Comparison of ENCODE assay signal across 9 mouse cellular contexts in the genomic region with DNA sequence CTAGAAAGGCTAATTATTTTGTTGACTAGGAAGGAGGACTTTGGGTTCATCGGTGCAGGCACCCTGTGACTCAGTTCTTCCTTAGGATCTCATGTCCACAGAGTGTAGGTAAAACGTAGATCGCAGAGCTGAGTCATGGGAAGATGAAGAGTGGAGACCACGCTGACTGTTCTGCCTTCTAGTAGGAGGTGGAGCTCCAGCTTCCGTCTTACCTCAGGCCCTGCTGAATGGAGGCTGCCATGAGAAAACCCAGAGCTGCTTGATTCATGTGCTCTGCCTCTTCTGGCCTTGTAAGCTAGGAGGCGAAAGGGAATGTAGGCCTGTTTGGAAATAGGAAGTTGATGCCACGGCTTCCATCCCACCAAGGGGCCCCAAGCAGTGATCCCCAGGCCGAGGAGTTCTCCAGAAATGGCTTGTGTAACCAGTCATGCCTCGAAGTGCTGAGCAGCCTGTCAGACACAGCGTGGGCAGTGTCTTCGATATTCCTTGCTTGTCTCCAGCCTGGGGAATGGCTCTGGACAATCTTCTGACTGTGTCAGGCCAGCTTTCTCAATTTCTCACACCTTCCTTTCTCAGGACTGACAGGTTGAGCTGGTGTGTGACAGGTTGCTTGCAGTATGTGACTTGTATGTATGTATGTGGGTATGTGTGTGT. TPM values are rescaled to one million over a fixed set of nuclear protein-coding genes. Genes with fewer than 3 reads are reported as not detected.
DNase-seq lines count a peak whose midpoint lies in the region; ATAC-seq and TF ChIP-seq lines count a peak whose summit lies in the region.
"Had no signal": no experiment of that assay in that cellular context is flagged by ENCODE, and none has a peak within 500 bp of the region (broad histone marks: within the 10 kb centered on the region; RNA-seq: fewer than 3 reads in every experiment).

No protein-coding gene starts in this region.

- DNase-seq in kidney, postnatal 36 days: no peak
- DNase-seq in ES-E14 (ENCODE audit: low read depth, low spot score): no peak
- DNase-seq in limb, embryonic 10.5 days (ENCODE audit: low spot score): no peak
- DNase-seq in spleen, adult 18-20 months: no peak

- 0 out of 2 replicates have a peak overlapping the region, but pooled peaks have one; percentile 6 for H3K27ac ChIP-seq in kidney, embryonic 14.5 days (ENCODE audit: low read depth, low read length)
- H3K27ac ChIP-seq in ES-E14 (ENCODE audit: insufficient read depth, low read depth, low read length, poor library complexity, severe bottlenecking): peak overlapping the region; percentile 99; the same call in 1 of the 2 replicates
- H3K27ac ChIP-seq in embryonic fibroblast, embryonic 13.5 days (ENCODE audit: insufficient read depth, low read length): no peak overlapping the region
- H3K27ac ChIP-seq in limb, embryonic 10.5 days: 0 out of 2 replicates have a peak overlapping the region, but pooled peaks have one; percentile 30
- no peak overlapping the region for H3K27ac ChIP-seq in neural tube, embryonic 12.5 days

- ATAC-seq in kidney, embryonic 14.5 days (ENCODE audit: low FRiP score, low TSS enrichment): no peak
- ATAC-seq in neural tube, embryonic 12.5 days (ENCODE audit: low FRiP score, low read depth): no peak
- no peak for ATAC-seq in erythroid progenitor cell, adult 5-6 weeks (replicated peaks; ENCODE audit: low FRiP score, poor library complexity, severe bottlenecking)

- TF ChIP-seq POLR2A in embryonic fibroblast, embryonic 13.5 days (IDR thresholded peaks at IDR 0.05; ENCODE audit: low read depth, low read length): no peak

- in situ Hi-C loops in ES-E14 (cut with MboI; ENCODE audit: low sequenced_read_pairs in 2 of 2, unreplicated experiment in 2 of 2): loop anchor here in 1 of 2 experiments (5.0 kb wide), 1 partner anchor 40 kb away; a partner anchor contains a TSS

- peak overlapping the region; percentile 54 for H3K4me3 ChIP-seq in kidney, embryonic 14.5 days (ENCODE audit: low read length)
- H3K4me3 ChIP-seq in ES-E14 (ENCODE audit: insufficient read depth in 1 of 2, low read depth in 1 of 2, low read length in 2 of 2, poor library complexity in 1 of 2, severe bottlenecking in 1 of 2): peak overlapping the region; percentile 66 to 91
- peak overlapping the region; percentile 46 for H3K4me3 ChIP-seq in embryonic fibroblast, embryonic 13.5 days (ENCODE audit: insufficient read depth, low read length)
- H3K4me3 ChIP-seq in limb, embryonic 10.5 days: peak overlapping the region; percentile 79
- no peak overlapping the region for H3K4me3 ChIP-seq in neural tube, embryonic 12.5 days

- peak overlapping the region; percentile 4; the same call in 1 of the 2 replicates for H3K9ac ChIP-seq in kidney, embryonic 14.5 days (ENCODE audit: low read depth, low read length)
- peak overlapping the region; percentile 65 for H3K9ac ChIP-seq in ES-E14 (ENCODE audit: insufficient read depth, low read depth, low read length, poor library complexity, severe bottlenecking)
- 0 out of 2 replicates have a peak overlapping the region, but pooled peaks have one; percentile 13 for H3K9ac ChIP-seq in neural tube, embryonic 12.5 days

- peaks cover 19% of the 10 kb centered on the region for H3K36me3 ChIP-seq in kidney, embryonic 14.5 days (ENCODE audit: control insufficient read depth, insufficient read depth, low read length)
- H3K36me3 ChIP-seq in ES-E14 (ENCODE audit: control insufficient read depth, insufficient read depth, low read length, poor library complexity, severe bottlenecking): peaks cover 15% of the 10 kb centered on the region
- H3K36me3 ChIP-seq in limb, embryonic 10.5 days: peaks cover 47% of the 10 kb centered on the region
- peaks cover 10% of the 10 kb centered on the region for H3K36me3 ChIP-seq in neural tube, embryonic 12.5 days

- no peaks in the 10 kb centered on the region for H3K9me3 ChIP-seq in kidney, embryonic 14.5 days (ENCODE audit: control insufficient read depth, low read length)
- H3K9me3 ChIP-seq in ES-E14 (ENCODE audit: control insufficient read depth, insufficient read depth, low read depth, low read length): no peaks in the 10 kb centered on the region
- H3K9me3 ChIP-seq in limb, embryonic 10.5 days (replicated peaks): no peaks in the 10 kb centered on the region
- no peaks in the 10 kb centered on the region for H3K9me3 ChIP-seq in neural tube, embryonic 12.5 days

- H3K4me2 ChIP-seq in kidney, embryonic 14.5 days (replicated peaks; ENCODE audit: low read depth, low read length): peak overlapping the region; percentile 50
- peak overlapping the region; percentile 67 for H3K4me2 ChIP-seq in neural tube, embryonic 12.5 days (replicated peaks)

- peaks cover 14% of the 10 kb centered on the region for H3K4me1 ChIP-seq in kidney, embryonic 14.5 days (ENCODE audit: control insufficient read depth, insufficient read depth, low read length)
- H3K4me1 ChIP-seq in ES-E14 (ENCODE audit: control insufficient read depth in 2 of 2, insufficient read depth in 2 of 2, low read length in 2 of 2, poor library complexity in 1 of 2): peaks cover 0 to 18% of the 10 kb centered on the region in 2 experiments; a peak in 1 of 4 replicates
- H3K4me1 ChIP-seq in embryonic fibroblast, embryonic 13.5 days (ENCODE audit: control insufficient read depth, insufficient read depth, low read length): 0 out of 2 replicates have a peak, but pooled peaks cover 6% of the 10 kb centered on the region
- H3K4me1 ChIP-seq in limb, embryonic 10.5 days: peaks cover 32% of the 10 kb centered on the region
- peaks cover 16% of the 10 kb centered on the region for H3K4me1 ChIP-seq in neural tube, embryonic 12.5 days

- no peak for TF ChIP-seq CTCF in embryonic fibroblast, embryonic 13.5 days (IDR thresholded peaks at IDR 0.05; ENCODE audit: borderline replicate concordance, insufficient read depth, low read length)

- no peaks in the 10 kb centered on the region for H3K27me3 ChIP-seq in kidney, embryonic 14.5 days (ENCODE audit: control insufficient read depth, insufficient read depth, low read length)
- no peaks in the 10 kb centered on the region for H3K27me3 ChIP-seq in limb, embryonic 10.5 days (ENCODE audit: low read depth, poor library complexity, severe bottlenecking)
- H3K27me3 ChIP-seq in neural tube, embryonic 12.5 days (replicated peaks): no peaks in the 10 kb centered on the region

- WGBS in kidney, embryonic 14.5 days: 77% methylated on average over 11 of the region's 11 CpGs
- 84% methylated on average over 11 of the region's 11 CpGs for WGBS in limb, embryonic 10.5 days
- WGBS in neural tube, embryonic 12.5 days: 86% methylated on average over 11 of the region's 11 CpGs

TF ChIP-seq in ES-E14, 5 proteins besides CTCF, POLR2A, EP300 and RAD21 (continues in another document):
- TF ChIP-seq MAFK (IDR thresholded peaks at IDR 0.05; ENCODE audit: insufficient read depth, low read depth, low read length): peak; percentile 48; the same call in 1 of the 2 replicates

RNA-seq across cellular contexts. Expression of a gene that starts 1.4 kb away (rescaled TPM):
- polyA plus RNA-seq in kidney, embryonic 14.5 days (2014; fragmentation: Nextera tagmentation; extraction: Ambion mirVana): 36.5 and 47.4 TPM in 2 replicates
- 182 and 230 TPM in 2 replicates for total RNA-seq in ES-E14 (2012; rRNA removed)
- 62.8 and 71.6 TPM in 2 replicates for polyA plus RNA-seq in embryonic fibroblast, embryonic 13.5 days (2011; ENCODE audit: insufficient read length, low read depth, missing spikeins)
- 94.1 and 94.8 TPM in 2 replicates for polyA plus RNA-seq in limb, embryonic 10.5 days (2016; fragmentation: Nextera tagmentation; extraction: Ambion mirVana)
- polyA plus RNA-seq in neural tube, embryonic 12.5 days (2016; fragmentation: Nextera tagmentation; extraction: Ambion mirVana): 78.4 and 80.5 TPM in 2 replicates
- 34.8 and 40.7 TPM in 2 replicates for total RNA-seq in erythroid progenitor cell, adult 5-6 weeks (2015; ENCODE audit: low replicate concordance)
- total RNA-seq in erythroid progenitor cell, adult 5-6 weeks (2017; ENCODE audit: low replicate concordance): 85.6 and 88.2 TPM in 2 replicates

RNA-seq across cellular contexts. Expression of a gene that starts 1.5 kb away (rescaled TPM):
- 3.4 and 5.5 TPM in 2 replicates for polyA plus RNA-seq in kidney, embryonic 14.5 days (2014; fragmentation: Nextera tagmentation; extraction: Ambion mirVana)
- total RNA-seq in ES-E14 (2012; rRNA removed): 24.3 and 39.5 TPM in 2 replicates
- polyA plus RNA-seq in embryonic fibroblast, embryonic 13.5 days (2011; ENCODE audit: insufficient read length, low read depth, missing spikeins): 1.3 and 1.4 TPM in 2 replicates
- 2.9 and 3.3 TPM in 2 replicates for polyA plus RNA-seq in limb, embryonic 10.5 days (2016; fragmentation: Nextera tagmentation; extraction: Ambion mirVana)
- 1.6 and 2.0 TPM in 2 replicates for polyA plus RNA-seq in neural tube, embryonic 12.5 days (2016; fragmentation: Nextera tagmentation; extraction: Ambion mirVana)
- not detected in 2 replicates for total RNA-seq in erythroid progenitor cell, adult 5-6 weeks (2015; ENCODE audit: low replicate concordance)
- total RNA-seq in erythroid progenitor cell, adult 5-6 weeks (2017; ENCODE audit: low replicate concordance): 1.2 and 1.8 TPM in 2 replicates

RNA-seq across cellular contexts. Expression of a gene that starts 12.7 kb away (rescaled TPM):
- polyA plus RNA-seq in kidney, embryonic 14.5 days (2014; fragmentation: Nextera tagmentation; extraction: Ambion mirVana): 114 and 138 TPM in 2 replicates
- 147 and 226 TPM in 2 replicates for total RNA-seq in ES-E14 (2012; rRNA removed)
- polyA plus RNA-seq in embryonic fibroblast, embryonic 13.5 days (2011; ENCODE audit: insufficient read length, low read depth, missing spikeins): 172 and 220 TPM in 2 replicates
- polyA plus RNA-seq in limb, embryonic 10.5 days (2016; fragmentation: Nextera tagmentation; extraction: Ambion mirVana): 138 and 142 TPM in 2 replicates
- 116 and 131 TPM in 2 replicates for polyA plus RNA-seq in neural tube, embryonic 12.5 days (2016; fragmentation: Nextera tagmentation; extraction: Ambion mirVana)
- 17.7 and 47.4 TPM in 2 replicates for total RNA-seq in erythroid progenitor cell, adult 5-6 weeks (2015; ENCODE audit: low replicate concordance)
- total RNA-seq in erythroid progenitor cell, adult 5-6 weeks (2017; ENCODE audit: low replicate concordance): 5.0 and 10.4 TPM in 2 replicates

RNA-seq across cellular contexts. Expression of a gene that starts 26.9 kb away (rescaled TPM):
- 7.9 and 8.5 TPM in 2 replicates for polyA plus RNA-seq in kidney, embryonic 14.5 days (2014; fragmentation: Nextera tagmentation; extraction: Ambion mirVana)
- total RNA-seq in ES-E14 (2012; rRNA removed): 1.6 and 2.2 TPM in 2 replicates
- polyA plus RNA-seq in embryonic fibroblast, embryonic 13.5 days (2011; ENCODE audit: insufficient read length, low read depth, missing spikeins): 0.55 and 1.4 TPM in 2 replicates
- polyA plus RNA-seq in limb, embryonic 10.5 days (2016; fragmentation: Nextera tagmentation; extraction: Ambion mirVana): 0.83 and 1.6 TPM in 2 replicates
- 2.0 and 2.3 TPM in 2 replicates for polyA plus RNA-seq in neural tube, embryonic 12.5 days (2016; fragmentation: Nextera tagmentation; extraction: Ambion mirVana)
- total RNA-seq in erythroid progenitor cell, adult 5-6 weeks (2015; ENCODE audit: low replicate concordance): not detected in 2 replicates
- total RNA-seq in erythroid progenitor cell, adult 5-6 weeks (2017; ENCODE audit: low replicate concordance): 1.3 TPM in 1 of 2 replicates, not detected in the other
- total RNA-seq: common myeloid progenitor, adult 5-6 weeks had no signal

RNA-seq across cellular contexts. Expression of a gene that starts 35.0 kb away (rescaled TPM):
- 0.28 TPM in 1 of 2 replicates, not detected in the other for polyA plus RNA-seq in kidney, embryonic 14.5 days (2014; fragmentation: Nextera tagmentation; extraction: Ambion mirVana)
- 2.6 and 3.2 TPM in 2 replicates for total RNA-seq in ES-E14 (2012; rRNA removed)
- polyA plus RNA-seq in embryonic fibroblast, embryonic 13.5 days (2011; ENCODE audit: insufficient read length, low read depth, missing spikeins): not detected in 2 replicates
- polyA plus RNA-seq in limb, embryonic 10.5 days (2016; fragmentation: Nextera tagmentation; extraction: Ambion mirVana): 0.09 and 0.11 TPM in 2 replicates
- polyA plus RNA-seq in neural tube, embryonic 12.5 days (2016; fragmentation: Nextera tagmentation; extraction: Ambion mirVana): not detected in 2 replicates
- not detected in 2 replicates for total RNA-seq in erythroid progenitor cell, adult 5-6 weeks (2015; ENCODE audit: low replicate concordance)
- not detected in 2 replicates for total RNA-seq in erythroid progenitor cell, adult 5-6 weeks (2017; ENCODE audit: low replicate concordance)
- total RNA-seq: common myeloid progenitor, adult 5-6 weeks had no signal

Comparison
In these comparisons a context has a peak if more than half of its experiments do, and no peak if none do; other contexts are left out.
1. H3K27ac ChIP-seq: peak in kidney, embryonic 14.5 days (single experiment), ES-E14 (single experiment) and limb, embryonic 10.5 days (single experiment); none in embryonic fibroblast, embryonic 13.5 days (single experiment) and neural tube, embryonic 12.5 days (single experiment).
2. H3K9ac ChIP-seq: peak in every context shown above with its lines; median percentile 65 in ES-E14; 13 in neural tube, embryonic 12.5 days; 4 in kidney, embryonic 14.5 days.